Mouse (Mus musculus) cerebellum, adult 2 months (tissue): ENCODE results near the gene Mrpl23.

ENCODE experiments used
- CTCF ChIP-seq: fragments of 200-500 bp; IDR thresholded peaks from 2 replicates; pipeline ENCODE4 v1.5.1; 2011; ENCODE audit warnings: low read depth, mild to moderate bottlenecking, control low read depth, low read length, moderate library complexity, borderline replicate concordance; ENCODE audit not compliant: insufficient read depth
- POLR2A ChIP-seq: fragments of 200-500 bp; IDR thresholded peaks from 2 replicates; pipeline ENCODE4 v1.6.1; 2011; ENCODE audit warnings: low read length, control low read depth, borderline replicate concordance; ENCODE audit not compliant: insufficient read depth

DNA sequence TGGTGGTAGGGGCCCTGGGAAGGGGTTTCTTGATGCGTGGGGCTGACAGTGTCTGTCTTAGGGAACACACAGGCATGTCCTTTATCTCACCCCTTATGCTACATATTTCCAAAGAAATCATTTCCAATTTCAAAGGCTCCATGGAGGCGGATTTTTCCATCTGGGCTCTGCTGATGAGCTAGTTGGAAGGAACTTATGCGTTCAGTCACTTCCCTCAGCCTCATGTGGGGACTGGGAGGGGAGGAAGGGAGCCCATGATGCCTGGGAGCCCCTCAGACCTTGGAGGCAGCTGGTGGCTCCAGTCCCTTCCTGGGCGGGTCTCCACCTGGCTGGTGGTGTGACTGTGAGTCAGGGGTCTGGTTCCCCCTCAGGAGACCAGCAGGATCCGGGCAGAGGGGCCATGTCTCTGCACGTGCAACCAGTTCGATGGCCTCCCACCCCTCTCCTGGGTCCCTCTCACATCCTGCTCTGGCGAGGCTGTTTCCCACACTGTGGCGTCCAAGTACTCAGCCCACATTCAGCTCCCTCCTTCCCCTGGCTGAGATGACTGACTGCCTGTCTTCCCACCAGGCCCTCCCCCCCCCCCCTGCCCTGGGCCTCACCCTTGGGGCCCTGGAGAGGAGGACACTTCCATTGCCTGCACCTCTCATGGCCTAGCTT lies 55.9 kb downstream of the Mrpl23 start:
- no peak for TF ChIP-seq CTCF
- TF ChIP-seq POLR2A = no peak
